Mouse (Mus musculus) c-Kit-positive CD71-positive TER-119-positive erythroid progenitor cells, embryonic 14.5 days (primary cell): ENCODE data around the gene Pced1a.

Experiments used
- DNase-seq: peaks from one replicate; pipeline ENCODE4 v3.0.0-alpha.2; 2013; ENCODE audit warnings: low spot score

Gene Pced1a

GRCm38 (mm10) chr2:130390993-130391625, 33.4 kb downstream of the Pced1a start:
- no peak for DNase-seq

GRCm38 (mm10) chr2:130388796-130389195, 35.7 kb downstream of the Pced1a start:
- no peak for DNase-seq

- DNase-seq = no peak
These were observed 38.3 kb downstream of the Pced1a start for GRCm38 (mm10) chr2:130386212-130386611.

GRCm38 (mm10) chr2:130383895-130384294, 40.6 kb downstream of the Pced1a start:
- DNase-seq = no peak

GRCm38 (mm10) chr2:130383205-130383604, 41.3 kb downstream of the Pced1a start:
- no peak for DNase-seq

GRCm38 (mm10) chr2:130374951-130375350, 49.5 kb downstream of the Pced1a start:
- DNase-seq = no peak

GRCm38 (mm10) chr2:130373026-130373425, 51.5 kb downstream of the Pced1a start:
- peak; percentile 19 for DNase-seq

GRCm38 (mm10) chr2:130367386-130367785, 57.1 kb downstream of the Pced1a start:
- no peak for DNase-seq
